Mouse (Mus musculus) forebrain, postnatal 0 days (tissue): ENCODE measurements around the gene Nsrp1. TPM values are rescaled to one million over a fixed set of nuclear protein-coding genes. Genes with fewer than 3 reads are reported as not detected.
"Not testable (repeated sequence)": the region's sequence is repeated elsewhere in the genome, so short reads cannot be mapped to it uniquely, and the experiment has no call there.

Experiments used
- ATAC-seq: fragments of 200-750 bp; cut with Nextera tagmentation; 2 replicates; pipeline ENCODE4 v1.8.0; 2017; ENCODE audit warnings: mild to moderate bottlenecking, moderate library complexity
- DNase-seq: peaks from one replicate; pipeline ENCODE4 v3.0.0-alpha.2; 2015
- H3K27ac ChIP-seq: fragments of 300-500 bp; sonication (generic); 2 replicates; pipeline ENCODE4 v1.5.1; 2014; ENCODE audit warnings: low read depth, mild to moderate bottlenecking, antibody characterized with exemption, low read length, moderate library complexity, mixed read lengths
- H3K27me3 ChIP-seq: fragments of 300-500 bp; sonication (generic); 2 replicates; pipeline ENCODE4 v1.6.1; 2014; ENCODE audit warnings: mild to moderate bottlenecking, low read length, mixed read lengths; ENCODE audit not compliant: insufficient read depth
- H3K36me3 ChIP-seq: fragments of 300-500 bp; sonication (generic); 2 replicates; pipeline ENCODE4 v1.6.1; 2014; ENCODE audit warnings: mild to moderate bottlenecking, moderate library complexity; ENCODE audit not compliant: insufficient read depth
- H3K4me1 ChIP-seq: fragments of 300-500 bp; sonication (generic); 2 replicates; pipeline ENCODE4 v1.6.1; 2014; ENCODE audit warnings: antibody characterized with exemption; ENCODE audit not compliant: insufficient read depth
- H3K4me2 ChIP-seq: fragments of 300-500 bp; sonication (generic); 2 replicates; pipeline ENCODE4 v1.6.1; 2014; ENCODE audit warnings: low read depth, mild to moderate bottlenecking, moderate library complexity
- H3K4me3 ChIP-seq: fragments of 300-500 bp; sonication (generic); 2 replicates; pipeline ENCODE4 v1.5.1; 2014; ENCODE audit warnings: low read depth, low read length, mixed read lengths
- H3K9ac ChIP-seq: fragments of 300-500 bp; sonication (generic); 2 replicates; pipeline ENCODE4 v1.6.1; 2014; ENCODE audit warnings: mild to moderate bottlenecking
- H3K9me3 ChIP-seq: fragments of 300-500 bp; sonication (generic); 2 replicates; pipeline ENCODE4 v1.6.1; 2016; ENCODE audit warnings: low read length
- CTCF ChIP-seq: sonication (generic); IDR thresholded peaks from 2 replicates; pipeline ENCODE4 v1.5.1; 2016; ENCODE audit warnings: antibody characterized with exemption, control low read depth, low read depth
- WGBS: fragments of 180-500 bp; shearing (Covaris S2); extraction: QIAGEN DNeasy Blood & Tissue Kit; methylation state at CpG from one replicate; pipeline ENCODE4 v1.1.7; 2014; 5-methylcytosine and 5-hydroxymethylcytosine counted together
- polyA plus RNA-seq: library from polyadenylated mRNA; unstranded; fragments of >200 nt; fragmentation: Nextera tagmentation; extraction: Ambion mirVana; gene quantifications from 2 replicates; pipeline ENCODE4 v1.2.1, GENCODE M21; 2015
- total RNA-seq: library from RNA; depleted of rRNA; stranded (reverse); fragments of >200 nt; gene quantifications from 2 replicates; pipeline ENCODE4 v1.2.3, GENCODE M21; 2014

The Nsrp1 gene
- total and polyA plus RNA-seq, 2 experiments from 2014 or later, result 5.7 to 49.9 TPM

GRCm38 (mm10) chr11:77087004-77087403, 8.8 kb upstream of the Nsrp1 start:
- no peak for DNase-seq
- no peak overlapping the region for H3K9ac ChIP-seq
- no peaks in the 10 kb centered on the region for H3K9me3 ChIP-seq
- H3K27ac ChIP-seq, result no peak overlapping the region
- H3K27me3 ChIP-seq, result no peaks in the 10 kb centered on the region
- H3K4me1 ChIP-seq, result no peaks in the 10 kb centered on the region
- WGBS, result 81% methylated on average over 2 of the region's 2 CpGs
- ATAC-seq, result no peak
- TF ChIP-seq CTCF, result no peak
- H3K4me3 ChIP-seq, result no peak overlapping the region
- H3K36me3 ChIP-seq, result no peaks in the 10 kb centered on the region
- H3K4me2 ChIP-seq, result no peak overlapping the region

GRCm38 (mm10) chr11:77084001-77084682, 5.9 kb upstream of the Nsrp1 start:
- 69% methylated on average over 5 of the region's 5 CpGs for WGBS
- no peak overlapping the region for H3K27ac ChIP-seq
- ATAC-seq, result no peak
- no peaks in the 10 kb centered on the region for H3K9me3 ChIP-seq
- no peak overlapping the region for H3K9ac ChIP-seq
- no peak overlapping the region for H3K4me3 ChIP-seq
- H3K4me2 ChIP-seq, result no peak overlapping the region
- no peak for TF ChIP-seq CTCF
- no peak for DNase-seq
- H3K27me3 ChIP-seq, result no peaks in the 10 kb centered on the region
- no peaks in the 10 kb centered on the region for H3K4me1 ChIP-seq
- H3K36me3 ChIP-seq, result no peaks in the 10 kb centered on the region

DNA sequence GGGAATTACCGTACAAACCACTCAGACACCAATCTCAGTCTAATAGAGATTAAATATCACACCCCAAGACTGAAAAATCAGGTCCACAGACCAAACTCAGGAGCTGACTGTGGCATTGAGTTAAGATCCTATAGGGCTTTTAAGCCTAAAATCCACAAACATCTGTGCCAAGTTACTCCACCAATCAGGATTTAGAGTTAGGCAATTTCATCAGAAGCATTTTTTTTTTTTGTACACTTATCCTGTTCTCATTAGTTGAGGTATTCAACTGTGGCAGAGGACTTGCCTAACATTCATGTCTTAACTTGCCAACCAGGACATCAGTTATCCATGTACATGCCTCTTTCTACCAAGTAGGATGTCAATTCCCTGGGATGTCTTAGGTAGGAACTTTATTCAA, 1.1 kb upstream of the Nsrp1 start:
- 96% methylated on average over 1 of the region's 1 CpGs for WGBS
- no peak overlapping the region for H3K4me3 ChIP-seq
- 0 out of 2 replicates have a peak, but pooled peaks cover 3% of the 10 kb centered on the region for H3K4me1 ChIP-seq
- H3K9me3 ChIP-seq, result no peaks in the 10 kb centered on the region
- ATAC-seq, result no peak
- H3K9ac ChIP-seq, result no peak overlapping the region
- no peak overlapping the region for H3K4me2 ChIP-seq
- no peak overlapping the region for H3K27ac ChIP-seq
- no peaks in the 10 kb centered on the region for H3K27me3 ChIP-seq
- no peak for TF ChIP-seq CTCF
- peaks cover 11% of the 10 kb centered on the region for H3K36me3 ChIP-seq
- DNase-seq, result no peak

GRCm38 (mm10) chr11:77077792-77078191, 443 bp downstream of the Nsrp1 start:
- H3K36me3 ChIP-seq, result peaks cover 11% of the 10 kb centered on the region
- DNase-seq (no peak), ATAC-seq (peak; percentile 28; the same call in 1 of the 2 replicates)
- peak overlapping the region; percentile 89 for H3K4me2 ChIP-seq
- H3K9ac ChIP-seq, result peak overlapping the region; percentile 68
- H3K27me3 ChIP-seq, result no peaks in the 10 kb centered on the region
- WGBS, result 4% methylated on average over 16 of the region's 16 CpGs
- peak overlapping the region; percentile 79 for H3K4me3 ChIP-seq
- H3K27ac ChIP-seq, result peak overlapping the region; percentile 92
- no peaks in the 10 kb centered on the region for H3K9me3 ChIP-seq
- 0 out of 2 replicates have a peak, but pooled peaks cover 3% of the 10 kb centered on the region for H3K4me1 ChIP-seq
- no peak for TF ChIP-seq CTCF

DNA sequence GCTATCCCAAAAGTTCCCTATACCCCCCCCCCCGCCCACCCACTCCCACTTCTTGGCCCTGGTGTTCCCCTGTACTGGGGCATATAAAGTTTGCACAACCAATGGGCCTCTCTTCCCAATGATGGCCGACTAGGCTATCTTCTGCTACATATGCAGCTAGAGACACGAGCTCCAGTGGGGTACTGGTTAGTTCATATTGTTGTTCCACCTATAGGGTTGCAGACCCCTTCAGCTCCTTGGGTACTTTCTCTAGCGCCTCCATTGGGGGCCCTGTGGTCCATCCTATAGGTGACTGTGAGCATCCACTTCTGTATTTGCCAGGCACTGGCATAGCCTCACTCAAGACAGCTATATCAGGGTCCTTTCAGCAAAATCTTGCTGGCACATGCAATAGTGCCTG, 904 bp downstream of the Nsrp1 start:
- H3K4me1 ChIP-seq, H3K27ac ChIP-seq, H3K27me3 ChIP-seq, DNase-seq, H3K9me3 ChIP-seq, ATAC-seq: not testable (repeated sequence)
- Histone ChIP-seq H3K4me3 (peak overlapping the region; percentile 79), H3K9ac (peak overlapping the region; percentile 68), H3K36me3 (peaks cover 11% of the 10 kb centered on the region), H3K4me2 (peak overlapping the region; percentile 89)
- WGBS, result 49% methylated on average over 4 of the region's 4 CpGs

- no peak overlapping the region for H3K4me2 ChIP-seq
- H3K9me3 ChIP-seq, result no peaks in the 10 kb centered on the region
- H3K27me3 ChIP-seq, result no peaks in the 10 kb centered on the region
- H3K4me1 ChIP-seq, result no peaks in the 10 kb centered on the region
- H3K9ac ChIP-seq, result no peak overlapping the region
- TF ChIP-seq CTCF, result peak; percentile 42
- peaks cover 10% of the 10 kb centered on the region; the same call in 1 of the 2 replicates for H3K36me3 ChIP-seq
- ATAC-seq, result no peak
- DNase-seq, result no peak
- H3K4me3 ChIP-seq, result no peak overlapping the region
- no peak overlapping the region for H3K27ac ChIP-seq
- 76% methylated on average over 4 of the region's 4 CpGs for WGBS
Observed at GRCm38 (mm10) chr11:77070721-77071120, 7.5 kb downstream of the Nsrp1 start.

DNA sequence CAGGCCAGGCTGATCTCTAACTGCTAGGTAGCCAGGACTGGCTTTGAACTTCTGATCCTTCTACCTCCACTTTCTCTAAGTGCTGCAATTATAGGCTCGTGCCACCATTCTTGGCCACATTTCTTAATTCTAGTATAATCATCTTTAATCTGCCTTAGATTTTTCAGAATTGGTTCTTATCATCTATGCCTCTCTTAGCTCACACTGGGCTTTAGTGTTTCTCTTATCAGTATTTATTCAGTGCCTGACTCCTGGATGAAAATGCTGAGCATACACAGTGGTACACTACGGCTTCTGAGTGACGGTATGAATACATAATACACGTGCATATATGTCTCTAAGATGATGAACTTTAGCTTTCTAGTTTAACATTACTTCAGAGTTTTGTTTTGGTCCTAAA, 9.4 kb downstream of the Nsrp1 start:
- no peak overlapping the region for H3K4me2 ChIP-seq
- 92% methylated on average over 4 of the region's 4 CpGs for WGBS
- H3K36me3 ChIP-seq, result 0 out of 2 replicates have a peak, but pooled peaks cover 5% of the 10 kb centered on the region
- no peak for TF ChIP-seq CTCF
- H3K9me3 ChIP-seq, result no peaks in the 10 kb centered on the region
- no peaks in the 10 kb centered on the region for H3K4me1 ChIP-seq
- H3K4me3 ChIP-seq, result no peak overlapping the region
- no peak overlapping the region for H3K27ac ChIP-seq
- DNase-seq, result no peak
- H3K27me3 ChIP-seq, result no peaks in the 10 kb centered on the region
- H3K9ac ChIP-seq, result no peak overlapping the region
- ATAC-seq, result no peak
